Mouse (Mus musculus) large intestine, adult 2 months (tissue): ENCODE measurements around the gene Actg2. TPM values are rescaled to one million over a fixed set of nuclear protein-coding genes. Genes with fewer than 3 reads are reported as not detected.

ENCODE experiments used
- DNase-seq: peaks from one replicate; pipeline ENCODE4 v3.0.0-alpha.2; 2012; ENCODE audit warnings: low read depth, low spot score
- WGBS: fragments of 180-500 bp; shearing (Covaris S2); methylation state at CpG from one replicate; pipeline ENCODE4 v1.1.7; 2018; 5-methylcytosine and 5-hydroxymethylcytosine counted together
- polyA plus RNA-seq: library from polyadenylated mRNA; depleted of rRNA; stranded (reverse); fragments of >200 nt; gene quantifications from 2 replicates; pipeline ENCODE4 v1.2.3, GENCODE M21; 2012

Actg2 gene
- polyA plus RNA-seq, 1 experiment = 1,466 TPM

DNA sequence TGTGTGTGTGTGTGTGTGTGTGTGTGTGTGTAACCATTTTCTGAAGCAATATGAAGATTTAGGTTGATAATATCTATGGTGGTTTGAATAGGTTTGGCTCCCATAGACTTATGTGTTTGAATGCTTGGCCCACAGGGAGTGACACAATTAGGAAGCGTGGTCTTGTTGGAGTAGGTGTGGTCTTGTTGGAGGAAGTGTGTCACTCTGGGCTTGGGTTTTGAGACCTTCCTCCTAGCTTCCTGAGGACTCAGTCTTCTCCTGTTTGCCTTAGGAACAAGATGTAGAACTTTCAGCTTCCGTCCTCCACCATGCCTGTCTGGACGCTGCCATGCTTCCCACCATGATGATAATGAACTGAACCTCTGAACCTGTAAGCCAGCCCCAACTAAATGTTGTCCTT is 17.4 kb downstream of the Actg2 start:
- WGBS = 61% methylated on average over 3 of the region's 3 CpGs
- no peak for DNase-seq

- DNase-seq = no peak
- WGBS = 70% methylated on average over 3 of the region's 3 CpGs
Measured at GRCm38 (mm10) chr6:83515172-83515571, 20.9 kb downstream of the Actg2 start.

GRCm38 (mm10) chr6:83512495-83512894 is 23.6 kb downstream of the Actg2 start:
- WGBS = 0% methylated on average over 1 of the region's 1 CpGs
- no peak for DNase-seq

DNA sequence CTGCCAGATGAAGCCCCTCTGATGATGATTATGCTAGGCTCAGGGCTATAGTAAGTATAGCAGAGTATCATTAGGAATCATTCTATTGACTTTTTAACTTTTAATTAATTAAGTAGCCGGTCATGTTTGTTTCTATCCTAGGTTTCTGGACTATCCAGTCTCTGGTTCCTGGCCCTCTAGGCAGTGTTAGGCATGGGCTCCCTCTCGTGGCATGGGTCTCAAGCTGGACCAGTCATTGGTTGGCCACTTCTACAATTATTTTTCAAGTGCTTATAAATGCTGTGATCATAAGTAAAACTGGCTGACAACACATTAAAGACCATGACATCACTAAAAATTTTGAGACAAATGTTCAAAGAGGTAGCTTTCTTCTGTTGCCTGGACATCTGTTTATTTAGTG is 25.9 kb downstream of the Actg2 start:
- WGBS = 62% methylated on average over 2 of the region's 2 CpGs
- DNase-seq = no peak

DNA sequence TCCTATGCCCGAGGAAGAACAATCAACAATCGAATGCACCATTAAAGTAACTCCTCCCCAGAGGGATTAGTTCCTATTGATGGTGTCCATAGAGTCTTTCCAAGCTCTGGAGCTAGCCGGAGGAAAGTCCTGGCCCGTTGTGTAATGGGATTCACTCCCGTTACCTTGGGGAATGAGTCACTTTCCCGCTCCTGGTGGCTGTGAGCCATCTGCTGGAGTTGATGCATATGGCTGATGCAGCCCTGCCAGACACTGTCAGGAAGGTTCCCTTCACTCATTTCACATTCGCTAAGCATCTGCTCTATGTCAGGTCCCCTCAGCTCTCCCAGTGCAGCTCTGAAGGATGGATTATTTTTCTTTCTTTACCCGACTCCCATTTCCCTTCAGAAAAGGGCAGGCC is 26.6 kb downstream of the Actg2 start:
- 33% methylated on average over 8 of the region's 8 CpGs for WGBS
- no peak for DNase-seq

GRCm38 (mm10) chr6:83507168-83507546 is 28.9 kb downstream of the Actg2 start:
- no peak for DNase-seq
- 12% methylated on average over 6 of the region's 6 CpGs for WGBS

GRCm38 (mm10) chr6:83506258-83507167 is 29.6 kb downstream of the Actg2 start, which contains the start of gene Dguok:
TSS of gene Dguok (minus strand) at chr6:83506969.
- under 1% methylated on average over 54 of the region's 54 CpGs for WGBS
- peak; percentile 98 for DNase-seq

DNA sequence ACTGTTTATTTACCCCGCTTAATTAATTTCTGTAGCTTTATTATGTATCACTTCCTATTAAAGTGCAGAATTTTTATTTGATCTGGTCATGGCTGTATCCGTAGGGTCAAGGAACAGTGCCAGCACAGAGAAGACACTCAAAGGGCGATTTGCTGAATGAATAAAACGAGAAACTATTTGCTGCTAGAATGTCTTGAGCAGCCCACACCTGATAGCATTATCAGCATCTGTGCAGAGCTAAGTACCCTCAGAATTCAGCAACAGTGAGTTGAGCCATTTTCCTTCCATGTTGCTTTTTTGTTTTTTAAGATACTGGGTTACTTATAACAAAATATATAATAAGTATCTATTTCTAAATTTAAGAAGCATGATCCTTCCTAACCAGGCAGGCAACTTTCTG is 30.5 kb downstream of the Actg2 start:
- DNase-seq = no peak
- WGBS = 88% methylated on average over 4 of the region's 4 CpGs

DNA sequence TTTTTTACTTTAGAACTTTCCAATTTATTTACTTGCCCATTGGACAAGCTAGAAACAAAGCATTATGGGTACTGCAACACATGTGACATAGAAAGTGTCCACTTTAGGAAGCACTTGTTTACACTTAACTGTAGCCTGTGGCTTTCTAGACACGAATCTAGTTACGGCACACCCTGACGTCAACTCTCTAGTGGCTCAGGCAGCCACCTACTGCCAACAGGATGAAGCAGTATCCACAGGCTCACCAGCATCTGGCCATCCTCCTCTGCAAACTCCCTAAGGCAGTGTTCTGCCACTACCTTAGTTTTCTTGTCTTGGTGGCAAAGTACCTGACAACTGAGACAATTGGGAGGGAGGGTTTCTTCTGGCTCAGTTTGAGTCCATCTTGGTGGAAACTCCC is 32.7 kb downstream of the Actg2 start:
- WGBS = 65% methylated on average over 3 of the region's 3 CpGs
- DNase-seq = no peak

- no peak for DNase-seq
- WGBS = 73% methylated on average over 3 of the region's 3 CpGs
Measured at GRCm38 (mm10) chr6:83502656-83503055, 33.4 kb downstream of the Actg2 start.

DNA sequence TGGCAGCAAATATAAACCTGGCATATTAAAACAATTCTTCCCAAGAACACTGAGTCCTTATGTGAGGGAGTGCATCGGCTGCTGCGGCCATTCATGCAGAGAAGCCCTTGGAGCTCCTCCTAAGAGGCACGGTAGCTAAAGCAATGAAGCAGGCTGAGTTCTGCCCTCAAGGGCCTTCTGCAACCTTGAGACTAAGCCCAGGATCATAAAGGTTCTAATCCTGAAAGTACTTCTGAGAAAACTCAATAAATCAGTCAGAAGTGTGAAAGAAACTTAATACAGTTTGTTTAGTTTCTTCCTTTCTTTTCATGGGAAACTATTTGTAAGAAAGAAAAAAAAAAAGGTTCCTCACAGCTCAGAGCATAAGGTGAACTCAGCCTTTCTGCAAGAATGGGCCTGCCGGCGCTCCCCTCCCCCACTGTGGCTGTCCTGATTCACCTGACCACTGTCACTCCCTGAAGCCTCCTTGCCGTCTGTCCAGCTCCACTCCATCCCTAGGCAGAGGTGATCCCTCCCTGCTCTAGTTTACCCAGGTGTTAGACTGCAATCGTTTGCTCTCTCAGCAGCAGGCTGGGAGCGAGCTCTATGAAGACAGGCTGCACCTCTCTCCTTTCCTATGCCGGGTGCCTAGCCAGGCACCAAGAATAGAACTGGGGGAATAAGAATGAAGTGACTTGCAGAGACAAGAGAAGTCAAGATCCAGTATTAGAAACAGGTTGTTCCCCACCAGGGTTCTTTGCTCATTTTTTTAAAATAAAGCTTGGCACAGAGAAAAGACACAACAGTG is 34.3 kb downstream of the Actg2 start:
- no peak for DNase-seq
- WGBS = 63% methylated on average over 9 of the region's 9 CpGs

DNA sequence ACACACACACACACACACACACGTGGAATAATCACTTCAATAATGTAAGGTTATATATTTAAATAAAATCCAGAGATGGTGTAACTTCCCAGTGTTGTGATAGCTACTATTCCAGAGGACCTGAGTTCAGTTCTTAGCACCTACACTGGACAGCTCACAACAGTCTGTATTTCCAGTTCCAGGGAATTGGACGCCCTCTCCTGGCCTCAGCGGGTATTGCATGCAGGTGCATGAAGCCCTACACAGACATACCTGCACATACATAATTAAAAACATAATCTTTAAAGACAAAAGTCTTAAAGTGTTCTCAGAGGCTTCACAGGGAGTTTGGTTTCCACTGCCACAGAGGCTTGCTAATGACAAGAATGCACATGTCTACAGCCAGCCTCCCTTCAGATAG is 35.6 kb downstream of the Actg2 start:
- 64% methylated on average over 3 of the region's 3 CpGs for WGBS
- no peak for DNase-seq

DNA sequence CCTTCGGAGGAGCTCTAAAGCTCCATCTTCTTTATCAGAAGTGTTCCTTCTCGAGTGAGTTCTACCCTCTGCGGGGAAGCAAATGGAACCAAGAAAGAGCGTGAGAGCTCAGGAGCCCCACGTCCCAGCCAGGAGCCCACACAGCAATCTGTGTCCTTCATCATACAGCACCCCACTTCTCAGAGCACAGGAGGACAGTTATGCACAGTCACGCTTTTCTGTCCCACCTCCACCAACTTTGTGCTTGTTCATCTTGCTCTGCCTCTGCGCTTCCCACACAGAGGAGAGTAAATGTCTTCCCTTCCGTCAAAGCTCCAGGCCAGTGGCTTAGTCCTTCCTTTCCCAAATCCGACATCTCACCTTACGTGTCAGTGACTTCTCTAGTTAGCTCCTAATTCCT is 37.0 kb downstream of the Actg2 start:
- no peak for DNase-seq
- WGBS = 97% methylated on average over 10 of the region's 10 CpGs

DNA sequence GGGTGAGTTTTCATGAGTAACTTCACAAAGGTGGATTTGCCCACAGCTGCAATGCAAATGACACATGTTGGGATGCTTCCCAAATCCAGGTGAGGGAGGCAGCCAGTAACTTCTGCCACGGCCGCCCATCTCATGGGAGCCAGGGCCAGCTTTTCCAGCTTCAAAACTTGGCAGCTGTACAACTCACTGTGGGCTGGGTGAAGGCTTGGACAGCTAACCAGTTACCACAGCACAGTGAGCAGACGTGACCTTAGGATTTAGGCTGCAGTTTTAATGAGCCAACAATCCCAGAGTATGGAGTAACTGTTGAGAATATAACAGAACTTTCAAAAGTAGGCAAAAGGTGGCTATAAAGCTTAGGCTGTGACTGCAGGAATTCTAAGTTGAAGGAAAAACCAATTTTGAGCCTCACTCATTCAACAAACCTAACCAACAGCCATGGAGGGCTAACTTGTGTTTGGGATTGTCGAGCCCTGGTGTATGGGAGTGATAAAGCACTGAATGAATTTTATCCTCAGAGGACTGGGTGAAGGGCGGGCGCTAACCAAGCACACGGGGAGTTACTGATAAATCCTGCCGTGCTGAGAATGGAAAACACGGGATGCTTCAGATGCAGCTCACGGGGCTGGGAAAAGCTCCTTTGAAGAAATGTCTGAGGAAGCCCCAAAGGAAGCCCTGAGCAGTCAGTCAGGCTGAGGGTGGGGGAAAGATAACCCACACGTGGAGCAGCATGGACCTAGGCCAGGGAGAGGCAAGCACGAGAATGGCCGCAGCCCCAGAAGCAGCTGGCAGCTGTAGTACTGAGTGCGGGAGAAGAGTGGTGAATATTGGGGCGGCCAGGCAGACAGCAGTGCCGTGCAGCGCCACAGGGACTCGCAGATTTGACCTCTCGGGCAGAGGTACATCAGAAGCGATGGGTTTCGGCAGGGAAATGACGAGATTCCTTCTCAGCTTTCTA is 39.0 kb downstream of the Actg2 start:
- WGBS = 76% methylated on average over 22 of the region's 22 CpGs
- no peak for DNase-seq

GRCm38 (mm10) chr6:83496009-83496752 is 39.9 kb downstream of the Actg2 start:
- 74% methylated on average over 9 of the region's 9 CpGs for WGBS

DNA sequence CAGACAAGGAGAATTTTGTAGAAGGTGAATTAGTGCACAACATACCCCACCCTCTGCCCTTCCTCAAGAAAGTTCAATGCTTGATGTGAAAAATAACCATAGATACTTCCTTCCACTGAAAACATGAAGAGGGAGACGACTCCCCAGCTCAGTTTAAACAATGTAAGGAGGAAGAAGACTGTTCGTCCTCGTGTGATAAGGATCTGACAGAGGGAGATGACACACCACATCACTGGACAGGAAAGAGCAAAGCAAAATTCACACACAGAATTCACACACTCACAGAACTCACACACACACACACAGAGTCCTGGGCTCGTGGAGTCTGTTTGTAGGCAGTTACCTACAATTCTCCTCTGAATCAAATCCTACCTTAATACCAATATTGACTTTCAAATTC is 45.4 kb downstream of the Actg2 start:
- no peak for DNase-seq
- WGBS = 45% methylated on average over 4 of the region's 4 CpGs

More at GRCm38 (mm10) chr6:83496009-83496752, 39.9 kb downstream of the Actg2 start:
- DNase-seq = no peak

DNA sequence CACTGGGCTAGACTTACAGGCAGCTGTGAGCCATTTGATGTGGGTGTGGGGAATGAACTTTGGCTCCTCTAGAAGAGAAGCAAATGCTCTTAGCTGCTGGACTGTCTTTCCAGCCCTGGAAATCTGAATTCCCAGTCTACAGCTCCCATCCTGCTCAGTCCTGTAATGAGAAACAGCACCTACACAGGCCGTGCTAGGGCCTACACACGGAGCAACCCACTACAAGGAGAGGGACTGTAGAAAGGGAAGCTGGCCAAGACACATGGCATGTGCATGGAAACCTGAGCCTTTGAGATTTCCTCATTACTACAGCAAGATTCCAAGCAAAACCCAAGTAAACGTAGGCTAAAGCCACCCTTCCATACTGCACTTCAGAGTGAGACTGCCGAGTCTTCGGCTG is 47.9 kb downstream of the Actg2 start:
- DNase-seq = no peak
- 79% methylated on average over 5 of the region's 5 CpGs for WGBS

GRCm38 (mm10) chr6:83487298-83487697 is 48.8 kb downstream of the Actg2 start:
- WGBS = 82% methylated on average over 4 of the region's 4 CpGs
- DNase-seq = no peak

GRCm38 (mm10) chr6:83485854-83486253 is 50.2 kb downstream of the Actg2 start:
- no peak for DNase-seq
- WGBS = 81% methylated on average over 4 of the region's 4 CpGs
